Mouse (Mus musculus) embryonic facial prominence, embryonic 14.5 days (tissue): Measurements from ENCODE around the gene Tmem259. TPM values are rescaled to one million over a fixed set of nuclear protein-coding genes. Genes with fewer than 3 reads are reported as not detected.

ENCODE experiments used
- ATAC-seq: fragments of 200-750 bp; cut with Nextera tagmentation; 2 replicates; pipeline ENCODE4 v1.8.0; 2017; ENCODE audit warnings: low read depth, moderate number of reproducible peaks, moderate TSS enrichment
- DNase-seq: peaks from one replicate; pipeline ENCODE4 v3.0.0-alpha.2; 2015; ENCODE audit warnings: low spot score
- H3K27ac ChIP-seq: fragments of 300-500 bp; sonication (generic); replicated peaks from 2 replicates; pipeline ENCODE4 v1.5.1; 2014; ENCODE audit warnings: low read depth, mild to moderate bottlenecking, low read length, moderate library complexity
- H3K27me3 ChIP-seq: fragments of 300-500 bp; sonication (generic); replicated peaks from 2 replicates; pipeline ENCODE4 v1.6.1; 2014; ENCODE audit warnings: low read length; ENCODE audit not compliant: control insufficient read depth, insufficient read depth
- H3K36me3 ChIP-seq: fragments of 300-500 bp; sonication (generic); 2 replicates; pipeline ENCODE4 v1.6.1; 2014; ENCODE audit warnings: low read length, mixed read lengths; ENCODE audit not compliant: control insufficient read depth, insufficient read depth
- H3K4me1 ChIP-seq: fragments of 300-500 bp; sonication (generic); 2 replicates; pipeline ENCODE4 v1.6.1; 2014; ENCODE audit warnings: antibody characterized with exemption, low read length; ENCODE audit not compliant: control insufficient read depth, insufficient read depth
- H3K4me2 ChIP-seq: fragments of 300-500 bp; sonication (generic); 2 replicates; pipeline ENCODE4 v1.6.1; 2014; ENCODE audit warnings: low read depth, mild to moderate bottlenecking, low read length, moderate library complexity, mixed read lengths
- H3K4me3 ChIP-seq: fragments of 300-500 bp; sonication (generic); 2 replicates; pipeline ENCODE4 v1.5.1; 2014; ENCODE audit warnings: low read depth, mild to moderate bottlenecking, low read length
- H3K9ac ChIP-seq: fragments of 300-500 bp; sonication (generic); 2 replicates; pipeline ENCODE4 v1.6.1; 2014; ENCODE audit warnings: low read depth, mild to moderate bottlenecking, low read length, moderate library complexity, mixed read lengths
- H3K9me3 ChIP-seq: fragments of 300-500 bp; sonication (generic); 2 replicates; pipeline ENCODE4 v1.6.1; 2016; ENCODE audit warnings: low read length; ENCODE audit not compliant: control insufficient read depth
- WGBS: fragments of 180-500 bp; shearing (Covaris S2); extraction: QIAGEN DNeasy Blood & Tissue Kit; methylation state at CpG from one replicate; pipeline ENCODE4 v1.1.7; 2014; 5-methylcytosine and 5-hydroxymethylcytosine counted together
- polyA plus RNA-seq: library from polyadenylated mRNA; unstranded; fragments of >200 nt; fragmentation: Nextera tagmentation; extraction: Ambion mirVana; gene quantifications from 2 replicates; pipeline ENCODE4 v1.2.1, GENCODE M21; 2014

Gene Tmem259
- 20.6 and 22.3 TPM in 2 replicates for polyA plus RNA-seq

GRCm38 (mm10) chr10:79984195-79984816, at the start of gene Tmem259:
Tmem259 (minus strand) TSS chr10:79984330.
- H3K4me1 ChIP-seq = peaks cover 36% of the 10 kb centered on the region
- ATAC-seq = peak; percentile 79
- peak; percentile 95 for DNase-seq
- H3K4me2 ChIP-seq = peak within 1 kb of the TSS; percentile 97
- H3K27me3 ChIP-seq = no peaks in the 10 kb centered on the region
- peak within 1 kb of the TSS; percentile 99 for H3K27ac ChIP-seq
- H3K36me3 ChIP-seq = peaks cover 5% of the 10 kb centered on the region
- WGBS = 1% methylated on average over 19 of the region's 49 CpGs
- peak within 1 kb of the TSS; percentile 87 for H3K9ac ChIP-seq
- peak within 1 kb of the TSS; percentile 74 for H3K4me3 ChIP-seq
- no peaks in the 10 kb centered on the region for H3K9me3 ChIP-seq

GRCm38 (mm10) chr10:80032799-80033480, 48.8 kb upstream of the Tmem259 start:
- 0 out of 2 replicates have a peak, but pooled peaks cover 7% of the 10 kb centered on the region for H3K4me1 ChIP-seq
- DNase-seq (peak; percentile 56), ATAC-seq (peak; percentile 32; the same call in 1 of the 2 replicates)
- no peak overlapping the region for H3K4me2 ChIP-seq
- H3K27ac ChIP-seq = peak overlapping the region; percentile 44
- no peak overlapping the region for H3K4me3 ChIP-seq
- no peak overlapping the region for H3K9ac ChIP-seq
- no peaks in the 10 kb centered on the region for H3K27me3 ChIP-seq
- no peaks in the 10 kb centered on the region for H3K9me3 ChIP-seq
- H3K36me3 ChIP-seq = peaks cover 36% of the 10 kb centered on the region
- WGBS = 70% methylated on average over 5 of the region's 5 CpGs

GRCm38 (mm10) chr10:80030736-80031135, 46.6 kb upstream of the Tmem259 start:
- no peak overlapping the region for H3K4me2 ChIP-seq
- peaks cover 14% of the 10 kb centered on the region for H3K36me3 ChIP-seq
- no peak overlapping the region for H3K4me3 ChIP-seq
- DNase-seq (no peak), ATAC-seq (no peak)
- H3K9ac ChIP-seq = peak overlapping the region; percentile 14; the same call in 1 of the 2 replicates
- 77% methylated on average over 17 of the region's 17 CpGs for WGBS
- H3K4me1 ChIP-seq = 0 out of 2 replicates have a peak, but pooled peaks cover 7% of the 10 kb centered on the region
- no peaks in the 10 kb centered on the region for H3K9me3 ChIP-seq
- no peak overlapping the region for H3K27ac ChIP-seq
- H3K27me3 ChIP-seq = no peaks in the 10 kb centered on the region

- ATAC-seq (no peak), DNase-seq (no peak)
- no peak overlapping the region; the same call in 1 of the 2 replicates for H3K9ac ChIP-seq
- H3K27me3 ChIP-seq = no peaks in the 10 kb centered on the region
- H3K9me3 ChIP-seq = no peaks in the 10 kb centered on the region
- H3K4me3 ChIP-seq = no peak overlapping the region
- no peak overlapping the region for H3K4me2 ChIP-seq
- H3K27ac ChIP-seq = no peak overlapping the region
- 0 out of 2 replicates have a peak, but pooled peaks cover 7% of the 10 kb centered on the region for H3K4me1 ChIP-seq
- H3K36me3 ChIP-seq = peaks cover 8% of the 10 kb centered on the region
- 87% methylated on average over 8 of the region's 9 CpGs for WGBS
These were observed 46.1 kb upstream of the Tmem259 start for GRCm38 (mm10) chr10:80030191-80030590.

- 94% methylated on average over 13 of the region's 13 CpGs for WGBS
- no peak for DNase-seq
These were observed 44.4 kb upstream of the Tmem259 start for GRCm38 (mm10) chr10:80028521-80028846.

GRCm38 (mm10) chr10:80027681-80028520, 43.8 kb upstream of the Tmem259 start:
- no peak for ATAC-seq
- 74% methylated on average over 19 of the region's 20 CpGs for WGBS

More at GRCm38 (mm10) chr10:80028521-80028846, 44.4 kb upstream of the Tmem259 start:
- Histone ChIP-seq H3K9me3 (no peaks in the 10 kb centered on the region), H3K27ac (no peak overlapping the region), H3K4me3 (no peak overlapping the region), H3K4me1 (0 out of 2 replicates have a peak, but pooled peaks cover 7% of the 10 kb centered on the region), H3K36me3 (no peaks in the 10 kb centered on the region), H3K9ac (no peak overlapping the region), H3K27me3 (no peaks in the 10 kb centered on the region), H3K4me2 (no peak overlapping the region)
- no peak for ATAC-seq

GRCm38 (mm10) chr10:80025889-80026288, 41.8 kb upstream of the Tmem259 start:
- H3K4me3 ChIP-seq = no peak overlapping the region
- H3K27ac ChIP-seq = no peak overlapping the region
- H3K27me3 ChIP-seq = no peaks in the 10 kb centered on the region
- 65% methylated on average over 12 of the region's 12 CpGs for WGBS
- no peaks in the 10 kb centered on the region for H3K9me3 ChIP-seq
- ATAC-seq = no peak
- no peak overlapping the region for H3K9ac ChIP-seq
- H3K4me1 ChIP-seq = no peaks in the 10 kb centered on the region
- no peak overlapping the region for H3K4me2 ChIP-seq
- no peaks in the 10 kb centered on the region for H3K36me3 ChIP-seq
- no peak for DNase-seq

More at GRCm38 (mm10) chr10:80027681-80028520, 43.8 kb upstream of the Tmem259 start:
- H3K27me3 ChIP-seq = no peaks in the 10 kb centered on the region
- H3K27ac ChIP-seq = no peak overlapping the region
- no peak for DNase-seq
- no peaks in the 10 kb centered on the region for H3K36me3 ChIP-seq
- H3K4me1 ChIP-seq = 0 out of 2 replicates have a peak, but pooled peaks cover 4% of the 10 kb centered on the region
- H3K4me2 ChIP-seq = no peak overlapping the region
- H3K9ac ChIP-seq = no peak overlapping the region
- H3K4me3 ChIP-seq = no peak overlapping the region
- H3K9me3 ChIP-seq = no peaks in the 10 kb centered on the region

GRCm38 (mm10) chr10:80025463-80025862, 41.3 kb upstream of the Tmem259 start:
- Histone ChIP-seq H3K27ac (no peak overlapping the region), H3K9ac (no peak overlapping the region), H3K36me3 (no peaks in the 10 kb centered on the region), H3K9me3 (no peaks in the 10 kb centered on the region), H3K4me2 (no peak overlapping the region), H3K27me3 (no peaks in the 10 kb centered on the region), H3K4me1 (no peaks in the 10 kb centered on the region), H3K4me3 (no peak overlapping the region)
- WGBS = 81% methylated on average over 10 of the region's 10 CpGs
- ATAC-seq (no peak), DNase-seq (no peak)
